Mouse (Mus musculus): ENCODE results near the gene Cts7. TPM values are rescaled to one million over a fixed set of nuclear protein-coding genes. Genes with fewer than 3 reads are reported as not detected.

The Cts7 gene
- not detected in 2 replicates for polyA plus RNA-seq (2014; fragmentation: Nextera tagmentation; extraction: Ambion mirVana)

DNA sequence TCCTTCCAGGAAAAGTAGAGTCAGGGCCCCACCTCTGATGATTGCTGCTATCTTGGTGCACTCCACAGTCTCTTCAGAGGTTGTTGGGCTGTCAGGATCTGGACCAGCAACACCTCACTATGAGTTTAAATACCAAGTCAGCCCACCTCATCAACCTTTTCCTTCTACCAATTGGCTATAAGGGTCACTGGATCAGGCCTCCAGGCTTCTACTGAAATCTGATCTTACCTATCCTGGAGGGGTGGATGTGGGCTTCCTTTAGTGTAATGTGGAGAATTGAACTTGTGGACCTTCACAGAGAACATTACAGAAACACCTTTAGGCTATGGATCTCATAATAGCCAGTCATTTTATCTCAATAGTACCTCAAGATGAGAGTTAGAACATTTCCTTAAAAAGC, at the start of gene Cts7:
Gene Cts7, minus strand, starts transcription at position 101 of the 400 bp plus-strand sequence.
- no peak for ATAC-seq (ENCODE audit: low read depth)
- no peaks in the 10 kb centered on the region for H3K36me3 ChIP-seq (ENCODE audit: control insufficient read depth, insufficient read depth, low read length)
- no peaks in the 10 kb centered on the region for H3K27me3 ChIP-seq (ENCODE audit: control insufficient read depth, insufficient read depth, low read length)
- no peaks in the 10 kb centered on the region for H3K4me1 ChIP-seq (ENCODE audit: control insufficient read depth, insufficient read depth, low read length)
- no peak within 1 kb of the TSS for H3K9ac ChIP-seq (replicated peaks; ENCODE audit: low read depth, low read length)
- H3K9me3 ChIP-seq (ENCODE audit: control insufficient read depth, low read length): no peaks in the 10 kb centered on the region; the same call in 1 of the 2 replicates
- no peak within 1 kb of the TSS for H3K27ac ChIP-seq (ENCODE audit: low read depth, low read length)
- H3K4me3 ChIP-seq (ENCODE audit: low read depth, low read length): no peak within 1 kb of the TSS
- no peak within 1 kb of the TSS for H3K4me2 ChIP-seq (ENCODE audit: low read depth, low read length)

Small RNA genes lying within 50 kb of the gene (microRNA-seq; reads per million reads assigned to microRNA genes)
- not detected for gene Gm27704

Other genes with a start within 250 kb of the Cts7 start
- not detected in 2 replicates for gene Ctsr, start 193.9 kb downstream of the Cts7 start, polyA plus RNA-seq (2014; fragmentation: Nextera tagmentation; extraction: Ambion mirVana)
- gene Cts6, start 154.8 kb downstream of the Cts7 start, polyA plus RNA-seq (2014; fragmentation: Nextera tagmentation; extraction: Ambion mirVana): not detected in 2 replicates
- gene Cts8, start 102.8 kb downstream of the Cts7 start, polyA plus RNA-seq (2014; fragmentation: Nextera tagmentation; extraction: Ambion mirVana): not detected in 2 replicates
- not detected in 2 replicates for gene Gm49398, start 69.4 kb downstream of the Cts7 start, polyA plus RNA-seq (2014; fragmentation: Nextera tagmentation; extraction: Ambion mirVana)
- not detected in 2 replicates for gene Ctsm, start 183.6 kb upstream of the Cts7 start, polyA plus RNA-seq (2014; fragmentation: Nextera tagmentation; extraction: Ambion mirVana)
- not detected in 2 replicates for gene Gm49352, start 210.0 kb upstream of the Cts7 start, polyA plus RNA-seq (2014; fragmentation: Nextera tagmentation; extraction: Ambion mirVana)
- not detected in 2 replicates for gene Cts3, start 211.9 kb upstream of the Cts7 start, polyA plus RNA-seq (2014; fragmentation: Nextera tagmentation; extraction: Ambion mirVana)